Mouse (Mus musculus) hindbrain, postnatal 0 days (tissue): Measurements from ENCODE around the gene Zfp114. TPM values are rescaled to one million over a fixed set of nuclear protein-coding genes. Genes with fewer than 3 reads are reported as not detected.

Experiments used
- ATAC-seq: fragments of 200-750 bp; cut with Nextera tagmentation; 2 replicates; pipeline ENCODE4 v1.8.0; 2017; ENCODE audit warnings: mild to moderate bottlenecking, moderate TSS enrichment, moderate library complexity
- DNase-seq: peaks from one replicate; pipeline ENCODE4 v3.0.0-alpha.2; 2015; ENCODE audit warnings: low spot score
- H3K27ac ChIP-seq: fragments of 300-500 bp; sonication (generic); 2 replicates; pipeline ENCODE4 v1.5.1; 2014; ENCODE audit warnings: mild to moderate bottlenecking
- H3K27me3 ChIP-seq: fragments of 300-500 bp; sonication (generic); 2 replicates; pipeline ENCODE4 v1.6.1; 2014; ENCODE audit warnings: low read length, mixed read lengths; ENCODE audit not compliant: insufficient read depth
- H3K36me3 ChIP-seq: fragments of 300-500 bp; sonication (generic); 2 replicates; pipeline ENCODE4 v1.6.1; 2014; ENCODE audit warnings: low read length, mixed read lengths; ENCODE audit not compliant: insufficient read depth
- H3K4me1 ChIP-seq: fragments of 300-500 bp; sonication (generic); 2 replicates; pipeline ENCODE4 v1.6.1; 2014; ENCODE audit warnings: antibody characterized with exemption, low read length, mixed read lengths; ENCODE audit not compliant: insufficient read depth
- H3K4me2 ChIP-seq: fragments of 300-500 bp; sonication (generic); 2 replicates; pipeline ENCODE4 v1.6.1; 2014; ENCODE audit warnings: low read depth, mild to moderate bottlenecking, low read length, moderate library complexity, mixed read lengths
- H3K4me3 ChIP-seq: fragments of 300-500 bp; sonication (generic); 2 replicates; pipeline ENCODE4 v1.5.1; 2014; ENCODE audit warnings: low read length
- H3K9ac ChIP-seq: fragments of 300-500 bp; sonication (generic); replicated peaks from 2 replicates; pipeline ENCODE4 v1.6.1; 2014; ENCODE audit warnings: mild to moderate bottlenecking, low read length, moderate library complexity, mixed read lengths
- H3K9me3 ChIP-seq: fragments of 300-500 bp; sonication (generic); 2 replicates; pipeline ENCODE4 v1.6.1; 2016; ENCODE audit warnings: low read length, mixed read lengths
- CTCF ChIP-seq: IDR thresholded peaks from 2 replicates; pipeline ENCODE4 v1.5.1; 2016; ENCODE audit warnings: antibody characterized with exemption, control low read depth, low read depth
- WGBS: fragments of 180-500 bp; shearing (Covaris S2); extraction: QIAGEN DNeasy Blood & Tissue Kit; methylation state at CpG from one replicate; pipeline ENCODE4 v1.1.7; 2014; 5-methylcytosine and 5-hydroxymethylcytosine counted together
- polyA plus RNA-seq: library from polyadenylated mRNA; unstranded; fragments of >200 nt; fragmentation: Nextera tagmentation; extraction: Ambion mirVana; gene quantifications from 2 replicates; pipeline ENCODE4 v1.2.1, GENCODE M21; 2015
- total RNA-seq: library from RNA; depleted of rRNA; stranded (reverse); fragments of >200 nt; gene quantifications from 2 replicates; pipeline ENCODE4 v1.2.3, GENCODE M21; 2014; rRNA removed

Gene Zfp114
- total RNA-seq: 5.4 and 5.5 TPM in 2 replicates
- 2.5 and 3.0 TPM in 2 replicates for polyA plus RNA-seq

DNA sequence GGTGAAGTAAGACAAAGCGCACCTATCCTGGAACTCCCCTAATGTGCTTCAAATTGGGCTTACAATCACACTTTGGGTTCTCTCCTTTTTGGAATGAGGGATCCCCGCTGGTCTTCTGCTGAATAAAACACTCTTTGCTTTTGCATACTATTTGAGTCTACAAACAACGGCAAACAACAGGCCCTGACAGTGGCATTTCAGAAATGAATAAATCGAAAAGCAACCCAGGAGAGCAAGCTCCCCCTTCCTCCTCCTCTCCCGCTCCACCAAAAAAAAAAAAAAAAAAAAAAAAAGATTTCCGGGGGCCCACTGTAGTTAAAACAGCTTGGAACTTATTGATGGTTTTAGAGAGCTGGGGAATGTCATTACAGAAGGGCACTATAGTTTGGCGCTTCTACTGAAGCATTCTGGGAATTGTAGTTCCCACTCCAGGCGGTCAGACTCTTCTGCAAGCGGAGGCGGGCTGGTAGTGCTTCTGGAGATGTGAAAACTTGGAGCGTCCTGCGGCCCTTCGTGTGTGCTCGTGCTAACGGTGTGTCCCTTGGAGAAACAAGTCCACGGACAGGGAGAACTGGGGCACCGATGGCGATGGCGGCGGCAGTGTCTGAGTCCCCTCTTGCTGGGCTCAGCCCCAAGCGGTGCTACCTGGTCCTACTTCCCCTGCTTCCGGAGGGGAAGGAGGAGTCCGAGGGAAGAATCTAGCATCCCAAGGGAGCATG is at the start of gene Zfp114:
Gene Zfp114, plus strand, starts transcription at position 443 of the 719 bp plus-strand sequence.
- ATAC-seq: peak; percentile 96
- 11% methylated on average over 23 of the region's 23 CpGs for WGBS
- Histone ChIP-seq H3K27me3 (no peaks in the 10 kb centered on the region), H3K4me2 (peak within 1 kb of the TSS; percentile 56), H3K9ac (peak within 1 kb of the TSS; percentile 65), H3K4me1 (no peaks in the 10 kb centered on the region), H3K36me3 (no peaks in the 10 kb centered on the region), H3K4me3 (peak within 1 kb of the TSS; percentile 57), H3K27ac (peak within 1 kb of the TSS; percentile 86), H3K9me3 (no peaks in the 10 kb centered on the region)
- peak; percentile 52 for TF ChIP-seq CTCF
- DNase-seq: peak; percentile 95

DNA sequence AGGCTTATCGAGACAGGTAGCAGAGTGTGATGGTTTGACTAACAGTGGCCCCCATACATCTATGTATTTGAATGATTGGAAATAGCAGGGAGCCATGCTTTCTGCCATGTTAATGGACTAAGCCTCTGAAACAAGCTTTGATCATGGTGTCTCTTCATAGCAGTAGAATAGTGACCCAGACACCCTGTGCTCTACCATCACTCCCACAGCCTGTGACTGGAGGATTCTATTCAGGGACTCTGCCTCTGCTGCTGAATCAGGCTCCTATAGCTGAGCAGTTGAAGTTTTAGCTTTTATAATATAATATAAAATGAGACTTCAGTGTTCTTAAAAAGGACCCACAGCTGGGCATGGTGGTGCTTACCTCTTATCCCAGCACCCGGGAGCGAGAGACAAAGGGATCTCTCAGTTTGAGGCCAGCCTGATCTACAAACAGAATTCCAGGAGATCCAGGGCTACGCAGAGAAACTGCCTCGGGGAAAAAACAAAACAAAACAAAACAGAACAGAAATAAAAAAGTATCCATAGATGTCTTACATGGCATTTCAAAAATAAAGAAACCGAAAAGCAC is 41.4 kb upstream of the Zfp114 start:
- H3K27ac ChIP-seq: peak overlapping the region; percentile 72
- H3K4me2 ChIP-seq: peak overlapping the region; percentile 87
- ATAC-seq: peak; percentile 70
- peaks cover 13% of the 10 kb centered on the region; the same call in 1 of the 2 replicates for H3K36me3 ChIP-seq
- no peaks in the 10 kb centered on the region for H3K27me3 ChIP-seq
- H3K9me3 ChIP-seq: no peaks in the 10 kb centered on the region
- WGBS: 17% methylated on average over 6 of the region's 6 CpGs
- no peak for TF ChIP-seq CTCF
- peak overlapping the region; percentile 70 for H3K9ac ChIP-seq
- DNase-seq: no peak
- H3K4me3 ChIP-seq: peak overlapping the region; percentile 58
- peaks cover 8% of the 10 kb centered on the region for H3K4me1 ChIP-seq

DNA sequence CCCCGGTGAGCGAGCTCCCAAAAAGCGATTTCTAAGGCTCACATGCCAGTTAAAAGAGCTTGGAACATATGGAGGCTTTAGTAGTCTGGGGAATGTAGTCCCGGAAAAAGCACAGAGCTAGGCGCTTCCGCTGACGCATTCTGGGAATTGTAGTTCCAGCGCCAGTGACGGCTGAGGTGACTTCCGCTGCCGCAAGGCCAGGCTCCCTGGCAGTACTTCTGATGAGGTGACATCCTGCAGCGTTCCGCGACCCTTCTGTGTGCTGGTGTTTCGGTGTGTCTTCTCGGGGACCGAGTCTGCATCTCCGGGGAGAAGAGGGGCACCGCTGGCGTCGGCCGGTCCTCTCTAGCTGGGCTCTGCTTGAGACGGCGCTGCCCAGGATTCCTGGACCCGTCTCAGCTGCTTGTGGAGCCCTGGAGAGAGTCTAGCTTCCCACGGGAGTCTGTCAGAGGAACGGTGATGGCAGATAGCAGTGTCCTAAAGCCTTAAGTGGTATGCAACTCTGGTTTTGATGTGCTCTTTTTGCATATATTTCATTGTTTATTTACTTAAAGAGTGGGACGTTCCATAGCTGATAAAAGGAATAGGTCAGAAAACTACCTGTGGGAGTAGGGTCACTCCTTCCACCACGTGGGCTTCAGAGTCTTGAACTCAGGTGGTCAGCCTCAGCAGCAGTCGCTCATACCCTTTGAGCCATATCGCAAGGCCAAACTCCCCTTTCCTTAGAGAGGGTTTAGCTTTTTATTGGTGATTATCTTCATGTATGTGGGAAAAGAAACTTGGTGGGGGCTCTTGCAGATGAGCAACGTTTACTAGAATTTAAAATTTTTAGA is 40.6 kb upstream of the Zfp114 start, which contains the start of gene Zfp235:
Gene Zfp235, plus strand, starts transcription at position 174 of the 833 bp plus-strand sequence.
- no peak for TF ChIP-seq CTCF
- H3K27me3 ChIP-seq: no peaks in the 10 kb centered on the region
- H3K9ac ChIP-seq: peak within 1 kb of the TSS; percentile 70
- WGBS: 4% methylated on average over 32 of the region's 32 CpGs
- peak; percentile 95 for ATAC-seq
- H3K4me1 ChIP-seq: peaks cover 8% of the 10 kb centered on the region
- H3K4me2 ChIP-seq: peak within 1 kb of the TSS; percentile 87
- peak; percentile 94 for DNase-seq
- no peaks in the 10 kb centered on the region for H3K9me3 ChIP-seq
- peak within 1 kb of the TSS; percentile 58 for H3K4me3 ChIP-seq
- peaks cover 15% of the 10 kb centered on the region; the same call in 1 of the 2 replicates for H3K36me3 ChIP-seq
- H3K27ac ChIP-seq: peak within 1 kb of the TSS; percentile 72

DNA sequence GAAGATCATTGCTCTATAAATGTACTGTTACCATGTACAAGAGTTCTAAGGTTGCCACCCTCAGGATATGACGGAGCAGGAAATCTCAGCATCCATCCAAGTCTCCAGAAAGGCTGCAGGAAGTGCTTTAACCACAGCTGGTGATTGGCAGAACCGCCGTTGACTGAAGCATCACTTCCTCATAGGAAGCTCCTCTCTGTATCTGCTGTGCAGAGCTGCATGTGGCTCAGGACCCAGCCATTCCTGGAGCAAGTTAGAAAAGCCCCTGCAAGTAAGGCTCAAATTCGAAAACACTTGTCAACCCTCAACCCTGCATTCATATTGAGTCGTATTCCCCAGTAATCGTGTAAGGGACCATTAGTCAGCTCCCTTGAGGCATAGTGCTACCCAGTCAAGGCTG is 32.3 kb upstream of the Zfp114 start:
- Histone ChIP-seq H3K27ac (no peak overlapping the region), H3K27me3 (no peaks in the 10 kb centered on the region), H3K4me1 (no peaks in the 10 kb centered on the region), H3K36me3 (peaks cover 27% of the 10 kb centered on the region), H3K9ac (no peak overlapping the region), H3K9me3 (no peaks in the 10 kb centered on the region), H3K4me3 (no peak overlapping the region), H3K4me2 (no peak overlapping the region)
- WGBS: 91% methylated on average over 6 of the region's 6 CpGs
- DNase-seq: no peak
- TF ChIP-seq CTCF: no peak
- ATAC-seq: no peak

DNA sequence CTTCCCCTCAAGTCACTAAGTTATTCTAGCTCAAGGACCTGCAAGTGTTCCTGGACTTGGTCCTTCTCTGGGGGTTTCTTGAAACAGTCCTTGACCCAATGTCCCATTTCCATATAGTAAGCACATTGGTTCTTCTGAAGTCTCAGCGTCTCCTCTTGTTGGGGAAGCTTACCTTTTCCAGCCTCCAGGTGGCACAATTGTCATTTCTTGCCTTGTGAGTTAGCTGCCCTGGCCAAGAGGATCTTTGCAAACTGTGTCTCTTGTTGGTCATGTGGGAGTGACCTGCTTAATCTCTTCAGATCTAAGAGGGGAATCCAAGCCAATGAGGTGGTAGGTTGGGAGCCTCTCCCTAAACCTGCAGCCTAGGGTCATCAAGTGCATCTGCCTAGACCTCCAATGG is 21.6 kb upstream of the Zfp114 start:
- peak; percentile 5 for DNase-seq
- no peak overlapping the region for H3K9ac ChIP-seq
- H3K4me1 ChIP-seq: no peaks in the 10 kb centered on the region
- no peak overlapping the region for H3K27ac ChIP-seq
- peaks cover 7% of the 10 kb centered on the region for H3K9me3 ChIP-seq
- no peak overlapping the region for H3K4me3 ChIP-seq
- no peaks in the 10 kb centered on the region for H3K36me3 ChIP-seq
- WGBS: 13% methylated on average over 1 of the region's 1 CpGs
- no peak for ATAC-seq
- H3K27me3 ChIP-seq: no peaks in the 10 kb centered on the region
- peak; percentile 47 for TF ChIP-seq CTCF
- no peak overlapping the region for H3K4me2 ChIP-seq

- 64% methylated on average over 4 of the region's 4 CpGs for WGBS
- ATAC-seq (no peak), DNase-seq (no peak)
- Histone ChIP-seq H3K27ac (no peak overlapping the region), H3K9ac (no peak overlapping the region), H3K27me3 (no peaks in the 10 kb centered on the region), H3K36me3 (no peaks in the 10 kb centered on the region), H3K4me2 (no peak overlapping the region), H3K9me3 (no peaks in the 10 kb centered on the region), H3K4me1 (no peaks in the 10 kb centered on the region), H3K4me3 (no peak overlapping the region)
- TF ChIP-seq CTCF: no peak
These were observed 2.7 kb upstream of the Zfp114 start for GRCm38 (mm10) chr7:24172191-24172590.
